8 mouse cellular contexts compared by ENCODE assay signal in genomic region chr1:63445149-63445609, GRCm38 (mm10). TPM values are rescaled to one million over a fixed set of nuclear protein-coding genes. Genes with fewer than 3 reads are reported as not detected.
DNase-seq lines count a peak whose midpoint lies in the region.

No protein-coding gene starts in this region.

- H3K27ac ChIP-seq in limb, embryonic 10.5 days = no peak overlapping the region

- 64% methylated on average over 10 of the region's 10 CpGs for WGBS in limb, embryonic 10.5 days

- no peaks in the 10 kb centered on the region for H3K36me3 ChIP-seq in limb, embryonic 10.5 days

- no peaks in the 10 kb centered on the region for H3K9me3 ChIP-seq in limb, embryonic 10.5 days (replicated peaks)

- DNase-seq in heart, adult 11 months = peak; percentile 71
- no peak for DNase-seq in heart, adult 9 months (ENCODE audit: low spot score in 2 of 2)
- peak; percentile 63 for DNase-seq in cerebellum, adult 11-12 months
- peak; percentile 37 to 41 for DNase-seq in frontal cortex, postnatal 25 days (ENCODE audit: low spot score in 2 of 2)
- DNase-seq in limb, embryonic 10.5 days (ENCODE audit: low spot score) = no peak
- DNase-seq in right cerebral cortex, postnatal 4 days = peak; percentile 42
- DNase-seq in urinary bladder, adult 18-20 months (ENCODE audit: low spot score in 2 of 2) = no peak
- no peak for DNase-seq in adrenal gland, postnatal 25 days

- peaks cover 15% of the 10 kb centered on the region for H3K4me1 ChIP-seq in limb, embryonic 10.5 days

- peak overlapping the region; percentile 88 for H3K4me3 ChIP-seq in limb, embryonic 10.5 days

- H3K27me3 ChIP-seq in limb, embryonic 10.5 days (ENCODE audit: low read depth, poor library complexity, severe bottlenecking) = peaks cover 46% of the 10 kb centered on the region

RNA-seq across cellular contexts. Expression of gene Adam23, which starts 0.5 kb away (rescaled TPM):
- polyA plus RNA-seq in limb, embryonic 10.5 days (2016; fragmentation: Nextera tagmentation; extraction: Ambion mirVana) = 1.6 and 3.1 TPM in 2 replicates
- 13.3 and 14.0 TPM in 2 replicates for total RNA-seq in adrenal gland, postnatal 25 days (2021)

Comparison
In these comparisons a context has a peak if more than half of its experiments do, and no peak if none do; other contexts are left out.
1. DNase-seq: peak in heart, adult 11 months (single experiment), cerebellum, adult 11-12 months (single experiment), frontal cortex, postnatal 25 days (2 of 2) and right cerebral cortex, postnatal 4 days (single experiment); none in heart, adult 9 months (0 of 2), limb, embryonic 10.5 days (single experiment), urinary bladder, adult 18-20 months (0 of 2) and adrenal gland, postnatal 25 days (single experiment).